Mouse (Mus musculus) retina, postnatal 7 days (tissue): ENCODE data around the gene Fam49a.
A peak's percentile ranks its signal among the peaks of the same experiment; 100 is the strongest.
"Not testable (repeated sequence)": the region's sequence is repeated elsewhere in the genome, so short reads cannot be mapped to it uniquely, and the experiment has no call there.

Source experiments
- DNase-seq: peaks from one replicate; pipeline ENCODE4 v3.0.0-alpha.2; 2012; ENCODE audit warnings: low read depth, low spot score

Gene Fam49a

GRCm38 (mm10) chr12:12261987-12262971, at the start of gene Fam49a:
Gene Fam49a, plus strand, starts transcription at chr12:12262139.
- DNase-seq: peak; percentile 29

- DNase-seq: no peak
Observed at GRCm38 (mm10) chr12:12213536-12213935, 48.4 kb upstream of the Fam49a start.

GRCm38 (mm10) chr12:12218947-12219346, 43.0 kb upstream of the Fam49a start:
- DNase-seq: no peak

GRCm38 (mm10) chr12:12220755-12221496, 41.0 kb upstream of the Fam49a start:
- DNase-seq: no peak

GRCm38 (mm10) chr12:12222585-12223290, 39.2 kb upstream of the Fam49a start:
- DNase-seq: no peak

GRCm38 (mm10) chr12:12223336-12223735, 38.6 kb upstream of the Fam49a start:
- no peak for DNase-seq

GRCm38 (mm10) chr12:12225706-12226105, 36.2 kb upstream of the Fam49a start:
- no peak for DNase-seq

- no peak for DNase-seq
Observed at GRCm38 (mm10) chr12:12227594-12227993, 34.3 kb upstream of the Fam49a start.

- DNase-seq: no peak
Observed at GRCm38 (mm10) chr12:12230031-12230557, 31.8 kb upstream of the Fam49a start.

GRCm38 (mm10) chr12:12232097-12232496, 29.8 kb upstream of the Fam49a start:
- no peak for DNase-seq

- DNase-seq: no peak
Observed at GRCm38 (mm10) chr12:12236978-12237377, 25.0 kb upstream of the Fam49a start.

- no peak for DNase-seq
Observed at GRCm38 (mm10) chr12:12239502-12239901, 22.4 kb upstream of the Fam49a start.

GRCm38 (mm10) chr12:12243148-12243547, 18.8 kb upstream of the Fam49a start:
- DNase-seq: no peak

- not testable (repeated sequence) for DNase-seq
Observed at GRCm38 (mm10) chr12:12247023-12247422, 14.9 kb upstream of the Fam49a start.

GRCm38 (mm10) chr12:12249521-12249920, 12.4 kb upstream of the Fam49a start:
- DNase-seq: no peak

- DNase-seq: no peak
Observed at GRCm38 (mm10) chr12:12253526-12253925, 8.4 kb upstream of the Fam49a start.

- no peak for DNase-seq
Observed at GRCm38 (mm10) chr12:12254139-12254538, 7.8 kb upstream of the Fam49a start.

- DNase-seq: no peak
Observed at GRCm38 (mm10) chr12:12260979-12261960, 669 bp upstream of the Fam49a start.

- DNase-seq: no peak
Observed at GRCm38 (mm10) chr12:12263371-12263791, 1.4 kb downstream of the Fam49a start.

- DNase-seq: no peak
Observed at GRCm38 (mm10) chr12:12264151-12264550, 2.2 kb downstream of the Fam49a start.
